Mouse (Mus musculus) adrenal gland, adult 2 months (tissue): ENCODE measurements at regions not wholly inside any gene's neighbourhood (a gene's known extent, or its start where the extent isn't known, plus 50 kb on each side); places are given as distances from the start of the nearest gene placed in this dataset.
A peak's percentile ranks its signal among the peaks of the same experiment; 100 is the strongest.
"Not testable (repeated sequence)": the region's sequence is repeated elsewhere in the genome, so short reads cannot be mapped to it uniquely, and the experiment has no call there.

ENCODE experiments used
- DNase-seq: peaks from one replicate; pipeline ENCODE4 v3.0.0; 2021

DNA sequence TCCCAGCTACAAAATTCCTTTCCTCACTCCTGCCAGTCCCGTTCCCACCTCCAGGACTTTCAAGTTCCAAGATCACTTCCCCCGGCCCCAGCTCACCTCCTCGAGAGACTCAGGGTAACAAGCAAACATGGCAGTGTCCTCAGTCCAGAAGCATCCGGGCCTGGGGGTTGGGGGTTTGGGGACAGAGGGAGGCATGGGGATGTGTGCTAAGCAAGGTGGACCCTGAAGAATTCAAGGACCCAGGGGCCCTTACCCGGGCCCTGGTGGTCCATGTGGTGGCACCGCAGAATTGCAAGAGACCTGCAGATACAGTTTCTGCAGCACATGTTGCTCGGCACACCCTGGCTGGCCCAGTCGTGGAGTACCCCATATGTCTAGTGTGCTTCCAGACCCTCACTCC lies 269.9 kb upstream of the Ube2e3 start:
- DNase-seq, result no peak

DNA sequence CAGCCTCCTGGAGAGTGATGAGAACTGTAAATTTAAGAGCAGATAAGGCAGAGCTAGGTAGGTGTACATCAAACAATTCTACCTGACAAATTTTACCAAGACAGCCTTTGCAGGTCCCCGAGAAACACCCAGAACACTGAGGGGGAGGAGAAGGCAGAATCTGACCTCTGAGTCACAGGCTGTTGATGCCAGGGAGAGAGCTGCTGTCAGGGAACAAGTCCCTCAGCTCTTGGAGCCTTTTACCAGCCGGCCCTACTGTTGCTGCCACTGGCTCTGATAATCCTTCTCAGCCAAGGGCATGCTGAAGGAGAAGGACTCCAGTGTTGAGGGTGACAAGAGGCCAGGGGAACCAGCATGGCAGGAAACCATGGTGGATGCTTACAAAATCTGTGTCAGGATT lies 271.7 kb upstream of the Ube2e3 start:
- DNase-seq, result peak; percentile 56

DNA sequence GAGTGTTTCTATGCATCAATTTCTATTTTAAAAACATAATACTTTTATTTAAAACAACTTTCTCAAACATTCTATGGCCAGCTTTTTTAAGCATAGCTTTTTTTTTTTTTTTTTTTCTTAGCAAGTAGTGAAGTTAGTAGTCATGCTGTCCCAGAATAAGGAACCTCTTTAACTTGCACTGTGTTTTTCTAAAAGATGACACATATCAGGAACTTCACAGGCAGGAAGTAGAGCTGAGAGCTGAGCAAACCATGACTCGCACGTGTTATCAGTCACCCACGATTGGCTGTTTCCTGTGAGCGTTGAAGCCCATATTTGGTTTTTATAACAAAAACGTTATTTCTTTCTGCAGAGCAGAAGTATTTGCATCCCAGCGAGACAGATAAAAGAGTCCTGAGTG lies 287.9 kb upstream of the Ube2e3 start:
- peak; percentile 15 for DNase-seq

DNA sequence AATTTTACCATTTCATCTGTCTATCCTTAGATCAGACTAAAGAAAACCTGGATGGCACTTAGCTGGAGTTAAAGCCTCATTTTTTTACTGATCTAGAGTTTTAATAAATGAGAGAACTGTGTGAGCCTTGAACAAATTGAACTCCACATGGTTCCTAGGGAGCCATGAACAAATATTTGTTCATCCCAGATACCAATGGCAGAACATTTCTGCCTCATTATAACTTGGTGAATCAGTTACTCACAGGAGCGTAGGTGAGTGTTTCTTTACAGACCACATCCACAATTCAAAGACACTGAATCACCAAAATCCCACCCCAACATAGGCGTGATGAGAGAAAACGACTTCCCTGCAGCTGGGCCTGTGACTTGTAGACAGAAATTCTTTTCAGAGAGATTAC lies 295.4 kb upstream of the Ube2e3 start:
- DNase-seq, result no peak

DNA sequence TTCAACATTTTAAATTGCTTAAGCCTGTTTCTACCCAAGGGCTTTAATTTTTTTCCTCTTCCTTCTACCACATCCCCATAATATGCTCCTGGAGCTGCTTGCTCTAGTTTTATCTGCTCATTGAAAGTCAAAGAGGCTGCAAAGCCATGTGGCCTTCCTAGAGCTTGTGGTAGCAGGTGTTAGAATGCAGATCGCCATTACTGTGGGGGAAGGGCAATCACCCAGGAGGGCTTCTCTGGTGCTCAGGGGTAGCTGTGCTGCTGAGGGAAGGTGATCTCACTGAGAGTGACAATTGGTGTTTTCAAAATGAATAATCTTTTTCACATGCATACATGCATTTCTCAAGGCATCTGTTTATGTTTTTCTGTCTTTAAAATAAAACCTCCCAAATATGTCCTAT lies 309.8 kb upstream of the Ube2e3 start:
- DNase-seq, result no peak

DNA sequence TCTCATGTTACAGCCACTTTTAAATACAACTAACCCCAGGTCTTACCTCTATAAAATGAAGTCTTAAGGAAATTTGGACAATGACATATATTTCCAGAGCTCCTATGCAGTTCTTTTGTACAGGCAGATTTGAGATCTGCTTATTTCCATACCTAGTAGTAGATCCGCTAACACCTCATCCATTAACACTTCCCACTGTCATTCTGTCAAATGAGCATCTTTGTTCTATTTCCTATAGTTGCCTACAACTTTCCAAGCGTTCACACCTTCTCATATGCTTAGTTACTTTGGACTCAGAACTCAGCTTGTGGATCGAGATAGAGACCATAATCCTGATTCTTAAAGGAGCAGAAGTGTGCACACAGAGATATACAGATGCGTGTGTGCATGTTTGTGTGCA lies 316.8 kb upstream of the Ube2e3 start:
- no peak for DNase-seq

DNA sequence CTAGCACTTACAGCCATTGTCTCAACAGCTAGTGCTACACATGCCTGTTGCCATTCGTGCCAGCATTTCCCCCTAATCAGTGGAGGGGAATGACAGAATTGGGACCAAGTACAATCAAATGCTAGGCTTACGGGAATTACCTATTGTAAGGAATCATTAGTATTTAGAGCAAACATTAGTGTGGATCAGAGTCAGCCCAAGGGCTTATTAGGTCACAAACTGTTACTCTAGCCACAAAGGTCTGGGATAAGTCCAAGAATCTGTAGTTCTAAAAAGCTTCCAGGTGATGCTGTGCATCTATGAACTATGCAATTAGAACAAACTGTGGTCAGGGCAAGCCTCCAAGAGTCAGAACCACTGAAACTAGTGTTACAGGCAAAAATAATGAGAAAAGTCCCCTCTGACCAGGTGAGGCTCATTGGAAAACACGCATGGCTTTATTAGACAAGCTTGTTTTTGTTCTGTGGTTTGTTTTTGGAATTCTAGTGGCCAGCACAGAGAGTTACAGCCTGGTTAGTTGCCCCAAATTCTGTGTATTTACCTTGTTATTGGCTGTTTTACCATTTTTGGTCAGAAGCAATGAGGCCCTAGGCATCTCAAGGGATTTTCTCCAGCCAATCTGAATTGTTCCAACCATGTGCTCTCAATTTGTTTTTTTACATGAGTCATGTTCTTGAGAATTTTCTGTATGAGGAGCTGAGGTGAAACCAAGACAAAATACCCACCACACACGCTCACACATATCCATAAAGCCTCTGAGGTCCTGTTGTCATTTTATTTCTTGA lies 319.0 kb upstream of the Ube2e3 start:
- no peak for DNase-seq

DNA sequence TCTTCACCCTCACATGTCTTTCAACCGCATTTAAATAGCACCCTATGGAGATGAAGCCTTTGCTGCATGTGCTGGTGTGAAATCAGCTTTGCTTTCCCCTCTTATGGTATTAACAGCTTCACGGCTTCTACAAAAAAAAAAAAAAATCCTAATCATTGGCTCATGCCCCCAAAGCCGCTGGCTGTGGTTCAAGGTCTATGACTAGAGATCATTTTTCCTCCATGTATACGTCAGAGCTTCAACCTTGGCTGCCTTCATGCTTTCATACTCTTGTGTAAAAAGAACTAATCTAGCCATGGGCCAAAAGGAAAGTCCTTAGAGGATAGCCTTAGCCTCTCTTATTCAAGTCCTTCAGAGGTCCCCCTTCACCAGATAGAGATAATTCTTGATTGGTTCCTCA lies 320.6 kb upstream of the Ube2e3 start:
- peak; percentile 85 for DNase-seq

DNA sequence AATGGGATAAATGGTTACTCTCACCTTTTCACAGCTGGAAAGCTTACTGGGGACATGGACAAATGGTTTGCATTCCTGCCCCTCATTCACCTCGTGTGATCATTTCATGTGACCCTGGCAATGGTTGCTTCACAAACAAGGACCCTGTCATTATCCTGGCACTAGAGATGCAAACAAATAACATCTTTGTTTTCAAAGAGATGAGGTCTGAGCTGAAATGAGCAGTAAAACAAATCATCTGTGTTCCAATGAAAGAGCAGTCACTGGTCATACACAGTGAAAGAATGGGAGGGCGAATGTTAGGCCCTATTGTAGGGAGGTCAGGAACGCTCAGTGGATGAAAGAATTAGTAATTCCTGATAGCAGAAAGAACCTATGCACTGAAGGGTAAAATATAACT lies 327.5 kb upstream of the Ube2e3 start:
- no peak for DNase-seq

DNA sequence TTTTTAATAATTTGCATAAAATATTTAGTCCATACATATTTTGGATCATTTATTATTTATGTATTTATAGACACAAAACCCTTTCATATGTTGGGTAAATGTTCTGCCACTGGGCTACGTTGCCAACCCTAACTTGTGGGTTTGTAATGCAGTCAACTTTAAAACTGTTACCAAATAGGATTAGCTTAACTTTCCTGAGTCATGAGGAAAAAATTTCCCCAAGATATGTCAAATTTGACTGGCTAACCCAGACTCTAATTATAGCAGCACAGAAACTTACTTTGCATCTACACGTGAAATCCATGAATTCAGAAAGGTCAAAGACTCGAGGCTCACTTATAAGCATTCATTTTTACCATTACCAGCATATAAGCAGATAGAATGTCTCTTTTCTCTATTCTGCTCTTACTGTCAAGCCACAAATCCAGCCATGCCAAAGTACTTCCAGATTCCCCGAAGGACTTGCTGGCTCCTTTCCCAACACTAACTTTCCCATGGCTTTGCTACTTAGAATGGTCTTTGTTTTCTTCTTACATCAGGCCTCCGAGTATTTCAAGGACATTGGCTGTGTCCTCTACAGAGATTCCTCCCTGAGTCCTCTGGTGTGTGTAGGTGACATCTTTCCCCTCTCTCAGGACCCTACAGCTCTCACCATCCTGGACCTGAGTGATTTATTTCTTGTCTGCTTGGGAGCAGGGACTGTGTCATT lies 328.2 kb upstream of the Ube2e3 start:
- DNase-seq, result no peak

DNA sequence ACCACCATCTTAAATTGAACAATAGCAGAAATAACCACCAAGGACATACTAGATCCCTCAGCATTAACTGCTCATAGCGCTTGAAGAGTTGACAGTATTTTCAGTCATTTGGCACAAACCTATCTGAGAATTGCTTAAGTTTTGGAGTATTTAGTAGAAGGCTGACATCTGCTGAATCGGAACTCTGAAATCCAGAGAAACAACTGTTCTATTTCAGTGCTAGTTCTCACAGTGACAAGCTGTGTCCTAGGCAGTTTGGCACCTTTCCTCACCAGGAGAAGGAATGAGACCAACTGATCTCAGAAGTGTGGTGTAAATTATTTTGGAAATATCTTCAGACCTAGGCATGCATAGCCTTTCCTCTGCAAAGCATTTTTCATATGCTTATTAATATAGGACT lies 330.4 kb upstream of the Ube2e3 start:
- DNase-seq, result no peak

DNA sequence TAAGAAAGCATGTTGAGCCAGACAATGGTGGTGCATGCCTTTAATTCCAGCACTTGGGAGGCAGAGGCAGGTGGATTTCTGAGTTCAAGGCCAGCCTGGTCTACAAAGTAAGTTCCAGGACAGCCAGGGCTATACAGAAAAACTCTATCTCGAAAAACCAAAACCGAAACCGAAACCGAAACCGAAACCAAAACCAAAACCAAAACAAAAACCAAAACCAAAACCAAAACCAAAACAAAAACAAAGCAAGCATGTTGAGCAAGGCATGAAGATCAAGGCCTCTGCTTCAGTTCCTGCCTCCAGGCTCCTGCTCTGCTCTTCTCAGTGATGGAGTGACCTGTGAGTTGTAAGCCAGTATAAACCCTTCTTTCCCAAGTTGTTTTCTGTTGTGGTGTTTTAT lies 334.0 kb upstream of the Ube2e3 start:
- not testable (repeated sequence) for DNase-seq

DNA sequence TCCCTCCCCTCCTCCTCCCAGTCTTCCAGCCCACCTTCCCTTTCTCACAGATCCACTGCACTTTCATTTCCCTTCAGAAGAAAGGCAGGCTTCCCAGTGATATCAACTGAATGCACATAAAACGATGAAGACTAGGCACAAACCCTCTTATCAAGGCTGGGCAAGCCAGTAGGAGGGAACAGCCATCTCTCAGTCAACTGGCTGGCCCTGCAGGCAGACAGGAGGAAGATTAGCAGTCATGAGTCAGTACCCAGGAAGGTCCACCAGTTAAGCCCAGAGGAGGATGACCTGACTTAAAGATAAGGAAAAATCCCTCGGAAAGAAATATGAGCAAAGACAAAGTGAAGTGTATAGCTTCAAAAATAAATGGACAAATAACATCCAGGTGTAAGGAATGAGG lies 337.4 kb upstream of the Ube2e3 start:
- no peak for DNase-seq

DNA sequence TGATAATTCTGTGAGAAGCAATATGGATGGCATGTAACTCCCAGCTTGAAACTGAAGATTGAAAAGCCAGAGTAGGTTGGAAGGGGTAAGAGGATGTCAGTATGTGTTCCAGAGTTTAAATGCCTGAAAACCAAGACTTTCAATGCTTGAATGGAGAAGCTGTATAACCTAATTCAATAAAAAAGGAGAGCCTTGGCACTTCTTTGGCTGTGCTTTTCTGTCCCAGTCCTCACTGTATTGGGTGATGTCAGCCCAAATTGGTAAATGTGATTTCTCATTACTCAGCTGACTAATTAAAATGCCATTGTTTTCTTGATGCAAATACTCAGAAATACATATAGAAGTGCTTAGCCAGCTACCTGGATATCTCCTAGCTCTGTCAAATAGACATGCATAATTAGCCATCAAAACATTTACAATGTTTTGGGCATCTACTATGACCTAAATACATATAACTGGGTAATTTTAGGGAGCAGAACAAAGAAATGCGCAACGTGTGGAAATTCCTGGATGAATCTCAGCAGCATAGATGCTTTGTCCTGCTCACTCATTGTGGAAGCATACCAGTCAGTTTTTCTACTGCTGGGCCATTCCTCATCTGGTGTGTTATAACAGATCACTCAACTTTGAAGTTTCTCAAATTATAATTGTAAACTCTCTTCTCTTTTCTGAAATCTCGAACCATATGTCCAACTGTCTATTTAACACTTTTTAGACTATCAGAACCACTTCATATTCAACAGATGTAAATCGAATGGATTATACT lies 347.5 kb upstream of the Ube2e3 start:
- no peak for DNase-seq

DNA sequence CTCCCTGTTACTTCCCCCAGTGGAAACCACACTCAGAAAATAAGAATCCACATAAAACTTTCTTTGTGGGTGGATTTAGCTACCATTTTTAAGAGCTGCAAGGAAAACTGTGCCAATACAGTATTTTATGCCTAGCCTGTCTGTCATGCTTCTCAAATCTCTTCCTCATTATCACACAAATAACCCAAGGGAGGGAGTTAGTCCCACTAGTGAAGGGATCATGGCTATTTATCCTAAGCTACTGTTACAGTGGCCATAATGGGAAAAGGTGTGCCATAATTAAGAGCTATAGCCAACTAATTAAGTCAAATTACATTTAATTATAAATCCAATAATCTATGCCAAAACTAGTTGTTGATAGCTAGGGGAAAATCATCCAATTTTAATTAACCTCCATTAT lies 374.8 kb upstream of the Ube2e3 start:
- no peak for DNase-seq

DNA sequence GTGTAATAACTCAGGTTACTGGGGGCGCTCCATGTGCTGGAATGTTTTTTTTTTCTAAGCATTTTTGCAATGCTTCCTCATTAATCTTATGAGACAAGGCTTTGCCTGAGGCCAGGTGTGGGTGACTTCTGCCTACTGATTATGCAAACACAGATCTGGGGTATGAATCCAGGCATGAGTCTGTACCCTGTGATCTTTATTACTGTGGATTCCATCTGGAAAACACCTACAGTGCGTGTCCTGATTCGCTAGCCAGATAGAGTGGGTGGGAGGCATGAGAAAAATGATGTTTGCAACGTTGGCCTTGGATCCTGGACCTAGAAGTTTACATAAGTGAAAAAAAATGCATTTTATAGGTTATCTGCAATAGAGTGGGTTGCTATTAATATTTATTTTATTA lies 387.9 kb upstream of the Ube2e3 start:
- DNase-seq, result no peak

DNA sequence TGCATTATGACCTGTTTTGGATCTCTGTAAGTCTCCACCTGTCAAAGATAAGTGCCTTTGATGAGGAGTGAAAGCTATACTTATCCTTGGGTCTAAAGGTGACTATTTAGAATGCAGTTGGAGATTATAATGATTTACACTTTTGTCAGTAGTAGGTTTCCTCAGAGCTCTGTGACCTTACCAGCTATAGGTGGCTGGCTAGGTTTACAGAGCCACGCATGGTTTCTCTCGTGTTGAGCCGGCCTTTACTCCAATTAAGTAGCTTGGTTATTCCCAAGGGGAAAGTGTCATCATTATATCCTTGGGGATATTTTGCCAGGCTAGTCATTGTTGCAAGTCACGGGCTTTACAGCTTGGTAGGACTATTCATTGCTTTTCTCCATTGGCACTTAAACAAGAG lies 408.5 kb upstream of the Ube2e3 start:
- no peak for DNase-seq

DNA sequence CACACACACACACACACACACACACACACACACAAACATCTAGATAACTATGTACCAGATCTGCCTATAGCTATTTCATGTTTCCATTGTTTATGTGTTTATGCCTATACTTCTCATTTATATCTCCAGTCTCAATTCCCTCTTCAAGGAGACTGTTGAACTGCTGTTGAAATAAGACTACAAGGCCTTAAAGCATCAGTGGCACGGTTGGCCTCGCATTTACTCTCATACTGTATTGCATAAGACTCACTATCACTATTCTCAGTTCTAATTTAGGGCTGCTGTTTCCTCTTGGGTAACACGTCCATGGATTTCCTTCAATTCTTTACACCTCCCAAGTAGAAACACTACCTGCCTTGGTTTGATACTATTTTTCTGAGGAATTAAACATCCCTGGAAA lies 414.5 kb upstream of the Ube2e3 start:
- no peak for DNase-seq

DNA sequence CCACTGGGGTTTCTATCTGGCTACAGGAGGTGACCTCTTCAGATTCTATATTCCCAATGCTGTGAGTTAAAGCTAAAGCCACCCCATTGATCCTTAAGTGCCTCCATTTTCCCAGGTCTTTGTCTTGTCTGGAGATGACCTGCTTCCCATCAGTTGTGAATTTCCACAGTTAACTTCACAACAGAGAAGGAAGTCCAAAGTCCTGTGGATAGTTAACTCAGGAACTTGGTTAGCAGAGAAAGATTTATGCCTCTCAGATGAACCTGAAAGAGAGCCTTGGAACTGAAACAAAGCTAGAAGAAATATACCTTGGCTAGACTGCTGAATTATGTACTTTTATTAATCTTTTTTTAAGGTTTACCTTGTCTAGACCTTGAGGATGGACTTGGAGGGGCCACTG lies 431.1 kb upstream of the Ube2e3 start:
- no peak for DNase-seq

DNA sequence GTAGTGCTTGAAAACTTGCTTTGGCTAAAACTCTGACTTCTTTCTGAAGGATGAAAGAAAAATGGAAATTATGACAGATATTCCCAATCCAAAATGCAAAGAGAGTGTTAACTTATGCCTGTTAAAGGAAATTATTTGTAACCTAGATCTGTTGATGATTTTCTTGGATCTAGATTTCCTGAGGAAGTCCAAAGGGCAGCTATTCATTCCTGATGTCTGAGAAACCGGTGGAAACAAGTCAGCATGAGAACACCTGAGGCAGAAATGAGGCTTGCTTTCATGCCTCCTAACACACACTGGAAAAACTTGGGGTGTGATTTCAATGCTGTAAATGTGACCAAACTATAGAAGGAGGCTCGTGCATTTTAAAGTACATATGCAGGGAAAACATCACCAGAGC lies 432.9 kb upstream of the Ube2e3 start:
- no peak for DNase-seq

DNA sequence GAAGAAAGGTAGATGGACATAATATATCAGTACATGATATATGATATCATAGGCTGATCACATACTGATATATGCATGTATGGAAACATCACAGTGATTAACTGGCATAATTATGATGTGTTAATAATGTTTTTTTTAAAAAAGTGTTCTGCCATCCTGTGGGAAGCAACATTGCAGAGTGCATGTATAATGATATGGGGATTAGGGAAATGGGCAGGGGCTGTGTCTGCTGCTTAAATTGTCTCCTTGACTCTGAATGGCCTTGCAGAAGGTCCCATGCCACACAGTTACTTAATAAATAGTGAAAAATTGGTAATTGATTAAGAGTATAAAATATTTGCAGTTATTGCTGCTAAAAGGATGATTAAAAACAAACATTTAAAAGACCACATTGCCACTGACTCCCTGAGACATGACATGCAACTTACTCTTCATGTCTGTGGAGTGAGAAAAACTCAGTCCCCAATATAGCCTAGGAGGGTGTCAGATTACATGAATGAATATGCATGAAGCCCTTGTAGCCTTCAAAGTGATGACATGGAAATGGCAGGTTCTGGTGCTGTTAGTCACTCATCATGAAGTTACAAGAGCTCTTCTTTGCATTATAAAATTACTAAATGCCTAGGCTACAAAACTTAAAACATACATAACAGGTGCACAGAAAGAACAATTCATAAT lies 440.1 kb upstream of the Ube2e3 start:
- DNase-seq, result no peak

DNA sequence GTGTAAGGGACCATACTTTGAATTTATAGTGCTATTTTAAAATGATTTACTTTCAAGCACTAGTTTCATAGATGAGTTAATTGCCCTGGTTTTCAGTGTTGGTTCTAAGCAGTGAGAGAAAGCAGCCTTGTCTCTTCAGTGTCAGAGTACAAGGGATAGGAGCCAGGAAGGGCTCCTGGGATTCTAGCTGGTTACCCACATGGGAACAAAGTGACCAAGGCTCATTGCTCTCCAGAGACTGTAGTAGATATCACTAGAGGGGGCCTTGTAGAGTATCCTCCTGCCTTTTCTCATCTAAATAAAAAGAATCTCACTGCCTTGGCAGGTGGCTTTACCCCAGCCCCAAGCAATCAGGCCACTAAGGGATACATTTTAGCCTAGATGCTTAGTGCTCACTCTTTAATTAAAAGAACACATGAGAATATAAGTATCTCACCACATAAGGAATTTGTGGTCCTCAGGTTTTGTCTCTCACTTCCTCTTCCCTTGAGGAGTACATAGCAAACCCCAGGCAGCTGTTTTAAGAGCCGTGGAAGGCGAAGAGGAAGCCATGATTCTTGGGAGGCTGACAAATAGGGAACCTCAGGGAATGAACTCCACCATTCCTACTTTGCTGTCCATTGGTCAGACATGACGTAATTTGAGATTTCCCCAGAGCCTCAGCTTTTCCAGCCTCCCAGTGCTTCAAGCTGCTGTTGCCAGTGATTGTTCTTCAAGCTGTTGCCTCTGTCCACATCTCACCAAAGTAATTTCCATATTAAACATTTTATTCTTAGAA lies 449.2 kb upstream of the Ube2e3 start:
- no peak for DNase-seq
